Mouse (Mus musculus) urinary bladder, adult 18-20 months (tissue): Measurements from ENCODE around the gene Mmp8.

ENCODE experiments used
- DNase-seq, 2 experiments: peaks; one replicate each; pipeline ENCODE4 v3.0.0; 2022; ENCODE audit warnings: low spot score in 2 of 2, mixed read lengths in 2 of 2

The Mmp8 gene

DNA sequence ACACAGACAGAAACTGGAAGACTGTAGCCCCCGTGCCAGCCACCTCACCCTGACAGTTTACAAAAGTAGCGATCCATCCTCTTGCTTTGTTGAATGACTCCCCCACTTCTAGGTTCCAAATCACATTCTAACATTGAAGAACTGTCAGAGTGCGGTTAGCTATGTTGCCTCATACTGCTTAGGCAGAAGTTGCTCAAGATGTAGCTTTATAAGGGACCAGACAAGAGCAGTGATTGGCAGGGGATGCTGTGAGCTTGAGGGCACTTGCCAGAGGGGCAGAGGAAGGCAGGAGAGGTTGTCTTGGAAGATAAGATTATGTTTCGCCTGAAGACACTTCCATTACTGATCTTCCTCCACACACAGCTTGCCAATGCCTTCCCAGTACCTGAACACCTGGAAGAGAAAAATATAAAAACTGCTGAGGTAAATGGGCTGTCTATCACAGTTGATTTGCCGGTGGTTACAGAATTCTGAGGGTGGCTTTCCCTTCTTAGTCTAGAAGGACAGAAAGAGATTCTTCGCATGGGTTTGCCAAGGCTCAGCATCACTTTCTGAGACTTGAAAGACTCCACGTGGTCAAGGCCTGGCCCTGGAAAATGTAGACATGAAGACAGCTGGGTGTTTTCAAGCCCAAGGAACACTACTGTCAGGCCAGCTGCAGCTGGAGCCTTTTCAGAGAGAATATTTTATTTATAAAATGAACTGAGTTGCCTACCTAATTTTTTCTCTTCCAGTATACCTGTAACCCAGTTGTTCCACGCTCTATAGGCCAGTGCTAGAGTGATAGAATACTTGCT, at the start of gene Mmp8:
Gene Mmp8 (plus strand): TSS at position 236 of the 797 bp plus-strand sequence.
- no peak for DNase-seq

- DNase-seq: no peak
Measured at GRCm38 (mm10) chr9:7509619-7510233, 48.5 kb upstream of the Mmp8 start.

DNA sequence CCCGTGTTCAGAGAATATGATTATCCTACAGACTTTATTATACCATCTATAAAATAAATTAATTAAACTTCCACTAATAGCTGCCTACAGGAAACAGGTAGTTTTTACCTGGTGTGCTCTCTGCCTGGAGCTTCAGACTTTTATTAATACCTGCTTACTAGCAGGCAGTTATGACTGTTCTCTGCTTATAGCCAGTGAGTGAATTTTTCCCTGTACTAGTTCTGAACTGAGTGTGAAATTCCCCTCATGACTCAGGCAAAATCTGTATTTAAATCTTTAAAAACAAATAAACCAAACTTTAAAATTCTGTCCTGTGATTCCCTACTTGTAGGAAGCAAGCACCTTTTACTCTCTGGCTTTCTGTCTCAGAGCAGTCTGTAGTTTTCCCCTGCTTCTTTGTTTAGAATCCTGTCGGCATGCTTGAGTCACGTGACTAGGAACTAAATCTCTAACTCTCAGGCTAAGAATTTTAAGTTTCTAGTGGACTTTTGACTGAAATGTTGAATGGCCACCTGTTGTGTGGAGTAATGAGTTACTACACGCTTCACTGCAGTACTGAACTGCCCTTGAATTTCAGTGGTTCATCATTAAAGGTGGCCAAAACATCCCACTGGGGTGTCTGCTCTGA, 40.2 kb upstream of the Mmp8 start:
- no peak for DNase-seq

DNA sequence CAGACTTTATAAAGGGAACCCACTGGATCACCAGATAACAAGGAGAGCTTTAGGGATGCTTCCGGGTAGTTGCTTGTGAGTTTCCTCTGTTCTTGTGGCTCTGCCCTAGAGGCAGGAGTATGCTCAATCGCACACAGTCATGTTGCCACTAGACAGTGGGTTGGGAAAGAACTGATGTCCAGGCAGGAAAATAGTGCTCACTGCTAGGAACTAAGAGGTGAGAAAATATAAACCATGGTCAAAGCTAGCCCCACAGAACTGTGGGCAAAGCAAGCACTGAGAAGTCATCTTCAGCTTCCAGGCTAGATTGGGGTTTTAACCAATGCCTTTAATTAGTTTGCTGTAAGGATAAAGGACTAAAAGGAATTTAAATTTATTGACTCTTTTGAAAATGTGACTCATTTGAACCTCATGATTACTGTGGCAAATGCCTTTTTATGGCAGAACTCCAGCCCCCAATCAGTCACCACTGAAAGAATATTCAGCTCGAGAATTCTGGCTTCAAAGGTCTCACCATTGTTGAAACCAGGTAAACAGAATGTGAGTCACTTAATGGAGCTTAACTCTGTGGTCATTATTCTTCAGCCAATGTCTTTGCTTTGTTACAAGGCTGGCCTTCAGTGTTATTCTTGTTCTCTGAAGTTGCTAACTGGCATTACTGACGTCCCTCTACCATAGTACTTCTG, 31.9 kb upstream of the Mmp8 start:
- no peak for DNase-seq

DNA sequence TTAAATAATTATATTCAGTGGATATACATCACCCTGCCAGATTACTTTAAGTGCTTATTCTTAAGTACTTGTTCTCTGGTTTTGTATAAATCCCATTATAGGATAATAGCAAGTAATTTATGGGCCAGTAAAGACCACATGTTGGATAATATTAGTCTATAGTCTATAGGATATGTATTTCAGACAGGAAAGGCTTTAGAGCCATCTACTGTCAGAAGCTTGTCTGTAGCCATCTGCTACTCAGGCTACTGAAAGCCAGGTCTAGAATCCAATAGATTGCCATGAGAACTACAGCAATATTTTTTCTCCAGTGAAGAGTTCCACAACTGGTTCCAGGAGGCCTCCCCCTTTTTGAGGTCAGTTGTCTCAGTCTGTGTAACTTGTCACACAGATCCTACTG, 15.5 kb upstream of the Mmp8 start:
- DNase-seq: no peak

- no peak for DNase-seq
Measured at GRCm38 (mm10) chr9:7544923-7545457, 13.3 kb upstream of the Mmp8 start.

DNA sequence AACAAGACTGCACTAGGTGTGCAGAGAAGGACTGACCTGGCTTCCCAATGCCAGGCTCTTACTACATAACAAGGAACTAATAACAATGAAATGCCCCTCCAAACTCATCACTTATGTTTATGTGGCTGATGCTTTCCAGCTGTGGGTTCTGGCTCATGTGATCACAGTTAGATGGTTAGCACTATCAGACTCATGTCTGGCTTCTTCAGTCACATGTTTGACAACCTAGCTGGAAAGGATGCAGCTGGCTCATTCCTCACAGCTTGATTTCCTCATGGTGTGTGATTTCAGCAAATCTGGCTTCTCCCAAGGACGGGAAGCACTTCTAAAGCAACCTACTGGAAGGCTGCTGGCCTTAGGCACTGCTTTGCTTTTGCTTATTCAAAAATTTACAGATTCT, 12.8 kb upstream of the Mmp8 start:
- DNase-seq: no peak

- DNase-seq: no peak
Measured at GRCm38 (mm10) chr9:7545920-7546319, 12.3 kb upstream of the Mmp8 start.

DNA sequence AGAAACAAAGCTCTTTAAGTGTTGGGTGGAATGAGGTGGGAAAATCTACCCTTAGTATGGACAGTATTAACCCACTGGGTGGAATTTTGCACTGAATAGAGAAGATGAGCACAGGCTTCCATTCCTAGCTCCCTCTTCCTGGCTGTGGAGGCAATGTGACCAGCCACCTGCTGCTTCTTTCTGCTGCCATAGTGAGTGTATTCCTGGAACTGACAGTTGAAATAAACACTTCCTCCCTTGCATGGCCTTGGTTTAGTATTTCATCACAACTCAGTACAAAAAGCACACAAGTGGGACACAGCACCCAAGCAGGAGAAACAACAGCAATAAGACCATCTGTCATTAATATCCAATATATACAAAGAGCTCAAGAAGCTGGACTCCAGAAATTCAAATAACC, 6.3 kb upstream of the Mmp8 start:
- no peak for DNase-seq

- DNase-seq: no peak
Measured at GRCm38 (mm10) chr9:7553536-7553935, 4.7 kb upstream of the Mmp8 start.

GRCm38 (mm10) chr9:7554382-7554781, 3.9 kb upstream of the Mmp8 start:
- peak in 1 of 2 experiments; percentile 18 for DNase-seq

GRCm38 (mm10) chr9:7560026-7560425, 1.8 kb downstream of the Mmp8 start:
- DNase-seq: no peak

- DNase-seq: no peak
Measured at GRCm38 (mm10) chr9:7567376-7567775, 9.1 kb downstream of the Mmp8 start.

DNA sequence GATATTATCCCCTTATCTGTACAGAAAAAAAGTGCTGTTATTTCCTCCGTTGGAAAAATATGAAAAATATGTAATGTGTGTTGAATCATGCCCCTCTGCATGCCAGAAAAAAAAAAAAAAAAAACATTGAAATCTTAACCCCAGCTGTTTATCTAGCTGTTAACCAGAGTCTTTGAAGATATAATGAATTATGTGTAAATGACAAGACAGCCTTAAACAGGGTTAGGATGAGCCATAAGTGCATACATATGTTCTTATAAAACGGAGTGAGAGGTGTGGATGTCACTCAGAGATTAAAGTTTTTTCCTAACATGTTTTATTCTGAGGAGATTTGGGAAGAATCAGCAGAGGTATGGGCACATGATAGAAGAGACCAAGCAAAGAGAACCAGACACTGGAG, 9.7 kb downstream of the Mmp8 start:
- DNase-seq: no peak

- no peak for DNase-seq
Measured at GRCm38 (mm10) chr9:7570485-7570884, 12.2 kb downstream of the Mmp8 start.

- no peak for DNase-seq
Measured at GRCm38 (mm10) chr9:7571162-7571561, 12.9 kb downstream of the Mmp8 start, which contains the start of gene Mmp27. Gene Mmp27 (plus strand): TSS chr9:7571396.

- no peak for DNase-seq
Measured at GRCm38 (mm10) chr9:7572188-7572587, 13.9 kb downstream of the Mmp8 start.

- peak in 1 of 2 experiments; percentile 13 for DNase-seq
Measured at GRCm38 (mm10) chr9:7572663-7573308, 14.5 kb downstream of the Mmp8 start.

DNA sequence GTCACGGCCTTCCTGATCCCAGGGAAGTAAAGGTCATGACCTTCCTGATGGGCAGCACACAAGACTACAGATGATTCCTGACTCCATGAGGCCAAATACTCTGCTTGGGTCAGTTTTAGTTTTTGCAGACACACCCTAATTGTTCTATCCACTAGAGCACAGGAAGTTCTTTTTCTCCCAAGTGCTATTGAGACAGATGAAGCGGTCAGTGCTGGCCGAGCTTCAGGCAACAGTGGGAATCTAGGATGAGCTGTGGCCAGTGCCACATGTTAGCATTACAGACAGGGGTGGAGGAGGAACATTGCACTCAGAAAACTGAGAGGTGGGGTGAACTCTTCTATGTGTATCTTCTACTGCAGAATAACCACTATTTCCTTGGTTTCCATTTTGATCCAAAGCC, 17.3 kb downstream of the Mmp8 start:
- no peak for DNase-seq

- DNase-seq: no peak
Measured at GRCm38 (mm10) chr9:7577371-7577770, 19.1 kb downstream of the Mmp8 start.

GRCm38 (mm10) chr9:7590063-7590462, 31.8 kb downstream of the Mmp8 start:
- DNase-seq: no peak
